8 mouse cellular contexts compared by ENCODE assay signal in genomic region chr1:51334289-51334688, GRCm38 (mm10). TPM values are rescaled to one million over a fixed set of nuclear protein-coding genes. Genes with fewer than 3 reads are reported as not detected.
DNase-seq lines count a peak whose midpoint lies in the region; ATAC-seq and TF ChIP-seq lines count a peak whose summit lies in the region.

No protein-coding gene starts in this region.

- H3K4me1 ChIP-seq in lung, postnatal 0 days (ENCODE audit: insufficient read depth, low read depth, low read length) = 0 out of 2 replicates have a peak, but pooled peaks cover 3% of the 10 kb centered on the region
- 0 out of 2 replicates have a peak, but pooled peaks cover 4% of the 10 kb centered on the region for H3K4me1 ChIP-seq in forebrain, embryonic 14.5 days (ENCODE audit: control insufficient read depth, insufficient read depth, low read length)
- H3K4me1 ChIP-seq in intestine, postnatal 0 days (replicated peaks; ENCODE audit: control insufficient read depth, insufficient read depth, low read length) = no peaks in the 10 kb centered on the region
- peaks cover 11% of the 10 kb centered on the region; the same call in 1 of the 2 replicates for H3K4me1 ChIP-seq in limb, embryonic 12.5 days (replicated peaks)

- H3K4me3 ChIP-seq in lung, postnatal 0 days (ENCODE audit: low read depth, low read length) = no peak overlapping the region
- no peak overlapping the region for H3K4me3 ChIP-seq in forebrain, embryonic 14.5 days (ENCODE audit: low read depth, low read length)
- H3K4me3 ChIP-seq in intestine, postnatal 0 days (ENCODE audit: low read depth, low read length) = no peak overlapping the region
- 0 out of 2 replicates have a peak overlapping the region, but pooled peaks have one; percentile 26 for H3K4me3 ChIP-seq in limb, embryonic 12.5 days (replicated peaks)

- H3K36me3 ChIP-seq in lung, postnatal 0 days (ENCODE audit: insufficient read depth, low read length) = no peaks in the 10 kb centered on the region
- no peaks in the 10 kb centered on the region for H3K36me3 ChIP-seq in forebrain, embryonic 14.5 days (ENCODE audit: control insufficient read depth, insufficient read depth, low read length)
- H3K36me3 ChIP-seq in intestine, postnatal 0 days (ENCODE audit: control insufficient read depth, insufficient read depth) = no peaks in the 10 kb centered on the region
- no peaks in the 10 kb centered on the region for H3K36me3 ChIP-seq in limb, embryonic 12.5 days

- no peak overlapping the region for H3K9ac ChIP-seq in lung, postnatal 0 days (replicated peaks; ENCODE audit: low read depth)
- H3K9ac ChIP-seq in forebrain, embryonic 14.5 days (ENCODE audit: low read length) = peak overlapping the region; percentile 41; the same call in 1 of the 2 replicates
- H3K9ac ChIP-seq in intestine, postnatal 0 days (ENCODE audit: low read depth, low read length) = no peak overlapping the region
- H3K9ac ChIP-seq in limb, embryonic 12.5 days (replicated peaks) = no peak overlapping the region

- DNase-seq in lung, postnatal 0 days (ENCODE audit: low spot score) = no peak
- no peak for DNase-seq in lung, postnatal 36 days
- no peak for DNase-seq in forebrain, embryonic 14.5 days (ENCODE audit: low spot score)
- DNase-seq in right cerebral cortex, postnatal 25 days = peak; percentile 65
- DNase-seq in thymus, postnatal 4 days = no peak
- DNase-seq in adrenal gland, postnatal 14 days = no peak

- WGBS in lung, postnatal 0 days = 25% methylated on average over 6 of the region's 6 CpGs
- WGBS in forebrain, embryonic 14.5 days = 32% methylated on average over 6 of the region's 6 CpGs
- 27% methylated on average over 6 of the region's 6 CpGs for WGBS in intestine, postnatal 0 days
- WGBS in limb, embryonic 12.5 days = 13% methylated on average over 6 of the region's 6 CpGs

- no peak overlapping the region for H3K4me2 ChIP-seq in lung, postnatal 0 days (replicated peaks; ENCODE audit: low read depth, low read length)
- no peak overlapping the region for H3K4me2 ChIP-seq in forebrain, embryonic 14.5 days (ENCODE audit: low read length)
- H3K4me2 ChIP-seq in intestine, postnatal 0 days (replicated peaks; ENCODE audit: low read depth) = peak overlapping the region; percentile 67; the same call in 1 of the 2 replicates
- peak overlapping the region; percentile 54 for H3K4me2 ChIP-seq in limb, embryonic 12.5 days

- TF ChIP-seq CTCF in lung, postnatal 0 days (IDR thresholded peaks at IDR 0.05) = no peak
- TF ChIP-seq CTCF in intestine, postnatal 0 days (IDR thresholded peaks at IDR 0.05; ENCODE audit: low read depth) = no peak

- H3K27ac ChIP-seq in lung, postnatal 0 days (ENCODE audit: low read length) = no peak overlapping the region
- H3K27ac ChIP-seq in forebrain, embryonic 14.5 days (ENCODE audit: low read depth, low read length) = peak overlapping the region; percentile 48; the same call in 1 of the 2 replicates
- H3K27ac ChIP-seq in intestine, postnatal 0 days (ENCODE audit: low read depth, low read length) = no peak overlapping the region
- H3K27ac ChIP-seq in limb, embryonic 12.5 days = peak overlapping the region; percentile 46; the same call in 1 of the 2 replicates

- no peaks in the 10 kb centered on the region for H3K9me3 ChIP-seq in lung, postnatal 0 days (ENCODE audit: low read length)
- no peaks in the 10 kb centered on the region for H3K9me3 ChIP-seq in forebrain, embryonic 14.5 days (replicated peaks; ENCODE audit: control insufficient read depth, low read length)
- no peaks in the 10 kb centered on the region for H3K9me3 ChIP-seq in intestine, postnatal 0 days (ENCODE audit: control insufficient read depth)
- H3K9me3 ChIP-seq in limb, embryonic 12.5 days = no peaks in the 10 kb centered on the region

- H3K27me3 ChIP-seq in lung, postnatal 0 days (replicated peaks; ENCODE audit: insufficient read depth, low read length) = no peaks in the 10 kb centered on the region
- no peaks in the 10 kb centered on the region for H3K27me3 ChIP-seq in forebrain, embryonic 14.5 days (replicated peaks; ENCODE audit: control insufficient read depth, insufficient read depth, low read length)
- H3K27me3 ChIP-seq in intestine, postnatal 0 days (replicated peaks; ENCODE audit: control insufficient read depth, insufficient read depth, low read length) = no peaks in the 10 kb centered on the region
- no peaks in the 10 kb centered on the region for H3K27me3 ChIP-seq in limb, embryonic 12.5 days

- no peak for TF ChIP-seq EP300 in lung, postnatal 0 days (IDR thresholded peaks at IDR 0.05)

- peak; percentile 34 for ATAC-seq in lung, postnatal 0 days
- ATAC-seq in forebrain, embryonic 14.5 days = peak; percentile 73
- no peak for ATAC-seq in intestine, postnatal 0 days
- ATAC-seq in limb, embryonic 12.5 days (ENCODE audit: insufficient number of reproducible peaks, insufficient read depth, low FRiP score, low TSS enrichment, low read depth) = peak; percentile 28; the same call in 1 of the 2 replicates

RNA-seq across cellular contexts. Expression of gene Cavin2, which starts 45.4 kb away (rescaled TPM):
- 353 and 401 TPM in 2 replicates for polyA plus RNA-seq in lung, postnatal 0 days (2015; fragmentation: Nextera tagmentation; extraction: Ambion mirVana)
- polyA plus RNA-seq in forebrain, embryonic 14.5 days (2014; fragmentation: Nextera tagmentation; extraction: Ambion mirVana) = 4.7 and 6.6 TPM in 2 replicates
- 47.0 and 50.0 TPM in 2 replicates for polyA plus RNA-seq in intestine, postnatal 0 days (2015; fragmentation: Nextera tagmentation; extraction: Ambion mirVana)
- 6.3 and 8.2 TPM in 2 replicates for polyA plus RNA-seq in limb, embryonic 12.5 days (2016; fragmentation: Nextera tagmentation; extraction: Ambion mirVana)
- 95.5 and 125 TPM in 2 replicates for total RNA-seq in adrenal gland, postnatal 14 days (2021)

Comparison
In these comparisons a context has a peak if more than half of its experiments do, and no peak if none do; other contexts are left out.
1. H3K27ac ChIP-seq: peak in forebrain, embryonic 14.5 days (single experiment) and limb, embryonic 12.5 days (single experiment); none in lung, postnatal 0 days (single experiment) and intestine, postnatal 0 days (single experiment).
2. H3K4me2 ChIP-seq: peak in intestine, postnatal 0 days (single experiment) and limb, embryonic 12.5 days (single experiment); none in lung, postnatal 0 days (single experiment) and forebrain, embryonic 14.5 days (single experiment).